Mouse (Mus musculus) heart, embryonic 11.5 days (tissue): Measurements from ENCODE around the gene Galntl5. TPM values are rescaled to one million over a fixed set of nuclear protein-coding genes. Genes with fewer than 3 reads are reported as not detected.

Source experiments
- ATAC-seq: fragments of 200-750 bp; cut with Nextera tagmentation; replicated peaks from 2 replicates; pipeline ENCODE4 v1.8.0; 2017; ENCODE audit warnings: moderate library complexity; ENCODE audit not compliant: insufficient number of reproducible peaks, low FRiP score, low TSS enrichment
- H3K27ac ChIP-seq: fragments of 300-500 bp; sonication (generic); 2 replicates; pipeline ENCODE4 v1.5.1; 2014; ENCODE audit warnings: mild to moderate bottlenecking, low read depth, low read length
- H3K27me3 ChIP-seq: fragments of 300-500 bp; sonication (generic); 2 replicates; pipeline ENCODE4 v1.6.1; 2014; ENCODE audit warnings: mild to moderate bottlenecking, low read length, mixed read lengths; ENCODE audit not compliant: control insufficient read depth, insufficient read depth
- H3K36me3 ChIP-seq: fragments of 300-500 bp; sonication (generic); 2 replicates; pipeline ENCODE4 v1.6.1; 2014; ENCODE audit warnings: mild to moderate bottlenecking, low read length, moderate library complexity, mixed read lengths; ENCODE audit not compliant: control insufficient read depth, insufficient read depth
- H3K4me1 ChIP-seq: fragments of 300-500 bp; sonication (generic); 2 replicates; pipeline ENCODE4 v1.6.1; 2014; ENCODE audit warnings: low read length; ENCODE audit not compliant: control insufficient read depth, insufficient read depth
- H3K4me2 ChIP-seq: fragments of 300-500 bp; sonication (generic); 2 replicates; pipeline ENCODE4 v1.6.1; 2014; ENCODE audit warnings: mild to moderate bottlenecking, moderate library complexity
- H3K4me3 ChIP-seq: fragments of 300-500 bp; sonication (generic); 2 replicates; pipeline ENCODE4 v1.5.1; 2014; ENCODE audit warnings: low read depth, low read length
- H3K9ac ChIP-seq: fragments of 300-500 bp; sonication (generic); 2 replicates; pipeline ENCODE4 v1.6.1; 2014; ENCODE audit warnings: mild to moderate bottlenecking, low read depth, low read length, moderate library complexity
- H3K9me3 ChIP-seq: fragments of 300-500 bp; sonication (generic); replicated peaks from 2 replicates; pipeline ENCODE4 v1.6.1; 2016; ENCODE audit warnings: low read length; ENCODE audit not compliant: control insufficient read depth
- whole genome bisulfite sequencing: fragments of 180-500 bp; shearing (Covaris S2); extraction: QIAGEN DNeasy Blood & Tissue Kit; methylation state at CpG from one replicate; pipeline ENCODE4 v1.1.7; 2014; ENCODE audit not compliant: insufficient replicate concordance; 5-methylcytosine and 5-hydroxymethylcytosine counted together
- microRNA-seq: library from miRNA; unstranded; fragments of <30 nt; microRNA quantifications from one replicate; pipeline ENCODE4, GENCODE M21; 2016; ENCODE audit warnings: borderline number of aligned reads
- polyA plus RNA-seq: library from polyadenylated mRNA; unstranded; fragments of >200 nt; fragmentation: Nextera tagmentation; extraction: Ambion mirVana; gene quantifications from 2 replicates; pipeline ENCODE4 v1.2.1, GENCODE M21; 2014

The Galntl5 gene
- polyA plus RNA-seq, 1 experiment from 2014 or later: not detected

DNA sequence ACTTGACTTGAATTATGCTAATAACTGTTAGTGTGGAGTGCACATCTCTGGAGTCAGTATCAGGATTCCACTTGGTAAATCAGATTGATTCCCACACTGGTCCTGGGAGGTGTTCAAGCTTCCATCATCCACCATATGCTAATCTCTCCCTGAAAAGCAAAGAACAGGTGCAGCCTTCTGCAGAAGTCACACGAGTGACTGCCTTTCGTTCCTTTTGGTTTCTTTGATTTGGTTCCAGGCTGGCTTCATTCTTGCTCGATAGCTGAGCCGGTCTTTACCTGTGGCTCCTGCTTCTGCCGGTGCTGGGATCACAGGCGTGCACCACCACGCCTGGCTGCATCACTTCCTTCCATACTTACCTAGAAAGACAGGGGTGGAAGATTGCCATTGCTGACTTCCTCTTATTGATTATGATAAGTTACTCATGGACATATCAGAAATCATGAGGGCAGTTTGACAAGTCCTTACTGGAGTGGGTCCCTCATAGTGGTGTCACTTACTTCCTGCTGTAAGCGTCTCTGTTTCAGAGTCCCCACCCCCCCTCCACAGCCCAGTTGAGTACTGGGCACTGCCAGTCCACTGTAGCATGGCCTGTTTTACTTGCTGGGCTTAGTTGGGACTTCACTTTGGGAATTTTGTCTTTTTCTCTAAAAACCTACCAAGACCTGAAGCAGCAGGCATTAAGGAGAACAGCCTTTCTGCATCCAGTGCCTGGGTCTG, 71.7 kb downstream of the Galntl5 start:
- no peak for ATAC-seq
- 87% methylated on average over 8 of the region's 8 CpGs for WGBS
- Histone ChIP-seq H3K4me2 (no peak overlapping the region), H3K4me1 (no peaks in the 10 kb centered on the region), H3K9ac (no peak overlapping the region), H3K27me3 (no peaks in the 10 kb centered on the region), H3K9me3 (no peaks in the 10 kb centered on the region), H3K4me3 (no peak overlapping the region), H3K36me3 (peaks cover 18% of the 10 kb centered on the region), H3K27ac (no peak overlapping the region)

DNA sequence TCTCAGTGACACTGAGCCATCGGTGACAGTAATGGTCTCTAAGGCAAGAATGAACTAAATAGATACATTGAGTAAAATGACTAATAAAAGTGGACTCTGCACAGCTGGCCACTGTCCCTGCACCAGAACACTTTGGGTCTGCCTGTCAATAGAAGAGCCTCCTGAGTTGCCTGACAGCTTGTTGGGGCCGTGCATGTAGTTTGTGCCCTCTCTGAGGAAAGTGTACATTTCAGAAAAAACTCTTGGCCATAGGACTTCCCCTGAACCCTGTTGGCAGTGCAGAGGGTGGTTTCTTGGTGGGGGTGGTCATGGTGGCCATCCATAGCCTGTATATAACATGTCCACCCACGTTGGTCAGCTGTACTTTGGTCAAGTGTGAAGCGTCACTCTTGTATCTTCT, 73.2 kb downstream of the Galntl5 start:
- no peak overlapping the region for H3K27ac ChIP-seq
- H3K36me3 ChIP-seq: peaks cover 22% of the 10 kb centered on the region
- no peak for ATAC-seq
- WGBS: 84% methylated on average over 4 of the region's 4 CpGs
- H3K9ac ChIP-seq: no peak overlapping the region
- H3K9me3 ChIP-seq: no peaks in the 10 kb centered on the region
- H3K4me1 ChIP-seq: no peaks in the 10 kb centered on the region
- H3K27me3 ChIP-seq: no peaks in the 10 kb centered on the region
- H3K4me3 ChIP-seq: no peak overlapping the region
- no peak overlapping the region for H3K4me2 ChIP-seq

GRCm38 (mm10) chr5:25256686-25257085, 75.4 kb downstream of the Galntl5 start:
- H3K27ac ChIP-seq: no peak overlapping the region
- 70% methylated on average over 2 of the region's 2 CpGs for WGBS
- no peak for ATAC-seq

GRCm38 (mm10) chr5:25261452-25261851, 80.2 kb downstream of the Galntl5 start:
- no peaks in the 10 kb centered on the region for H3K9me3 ChIP-seq
- H3K4me1 ChIP-seq: no peaks in the 10 kb centered on the region
- 84% methylated on average over 6 of the region's 6 CpGs for WGBS
- no peak for ATAC-seq
- no peaks in the 10 kb centered on the region for H3K27me3 ChIP-seq
- H3K4me2 ChIP-seq: no peak overlapping the region
- H3K36me3 ChIP-seq: peaks cover 10% of the 10 kb centered on the region
- H3K4me3 ChIP-seq: no peak overlapping the region
- no peak overlapping the region for H3K27ac ChIP-seq
- H3K9ac ChIP-seq: no peak overlapping the region

More at GRCm38 (mm10) chr5:25256686-25257085, 75.4 kb downstream of the Galntl5 start:
- Histone ChIP-seq H3K9me3 (no peaks in the 10 kb centered on the region), H3K4me1 (no peaks in the 10 kb centered on the region), H3K27me3 (no peaks in the 10 kb centered on the region), H3K9ac (no peak overlapping the region), H3K36me3 (peaks cover 8% of the 10 kb centered on the region), H3K4me3 (no peak overlapping the region), H3K4me2 (no peak overlapping the region)

- Histone ChIP-seq H3K9me3 (no peaks in the 10 kb centered on the region), H3K4me3 (no peak overlapping the region), H3K27me3 (no peaks in the 10 kb centered on the region), H3K36me3 (peaks cover 10% of the 10 kb centered on the region), H3K9ac (0 out of 2 replicates have a peak overlapping the region, but pooled peaks have one; percentile 28), H3K4me1 (no peaks in the 10 kb centered on the region), H3K4me2 (no peak overlapping the region), H3K27ac (no peak overlapping the region)
- no peak for ATAC-seq
- 72% methylated on average over 7 of the region's 7 CpGs for WGBS
These were observed 81.0 kb downstream of the Galntl5 start for GRCm38 (mm10) chr5:25262266-25262665.

GRCm38 (mm10) chr5:25268258-25268888, 87.1 kb downstream of the Galntl5 start:
- no peak overlapping the region for H3K4me3 ChIP-seq
- no peaks in the 10 kb centered on the region for H3K27me3 ChIP-seq
- no peak overlapping the region for H3K27ac ChIP-seq
- H3K4me2 ChIP-seq: no peak overlapping the region
- ATAC-seq: no peak
- H3K9ac ChIP-seq: no peak overlapping the region
- peaks cover 12% of the 10 kb centered on the region for H3K36me3 ChIP-seq
- H3K4me1 ChIP-seq: no peaks in the 10 kb centered on the region
- WGBS: 92% methylated on average over 4 of the region's 4 CpGs
- no peaks in the 10 kb centered on the region for H3K9me3 ChIP-seq

Small RNAs within 50 kb of the gene (microRNA-seq; reads per million reads assigned to microRNA genes)
- not detected for gene Gm26051

Other genes starting within 250 kb of the Galntl5 start
- 84.6 and 101 TPM in 2 replicates for gene Prkag2, start 80.8 kb upstream of the Galntl5 start, polyA plus RNA-seq
- 37.7 and 39.3 TPM in 2 replicates for gene Galnt11, start 40.4 kb downstream of the Galntl5 start, polyA plus RNA-seq
- gene E130116L18Rik, start 41.7 kb downstream of the Galntl5 start, polyA plus RNA-seq: not detected in 2 replicates